Mouse (Mus musculus) ZHBTc4 (cell line): ENCODE data around the gene U2af1l4.

Experiments
- DNase-seq: peaks from one replicate; pipeline ENCODE4 v3.0.0-alpha.2; 2011; ENCODE audit warnings: low read depth, low spot score

Gene U2af1l4

DNA sequence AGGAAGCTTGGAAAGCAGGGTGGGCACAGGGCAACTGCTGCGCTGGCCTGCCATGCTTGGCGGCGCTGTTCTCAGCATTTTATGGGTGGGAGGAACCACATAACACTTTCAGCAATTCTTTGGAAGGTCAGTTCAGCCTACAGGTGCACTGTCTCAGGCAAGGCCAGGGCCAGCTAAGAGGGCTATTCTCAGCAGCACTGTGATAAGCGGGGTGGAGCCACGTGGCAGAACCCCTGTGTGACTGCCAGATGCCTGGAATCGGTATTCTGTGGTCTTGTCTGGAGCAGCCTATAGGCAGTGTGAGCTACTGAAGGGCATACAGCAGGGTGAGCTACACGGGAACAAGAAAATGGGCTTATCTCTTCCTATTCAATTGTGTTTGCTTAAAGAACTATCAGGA, 46.9 kb downstream of the U2af1l4 start:
- no peak for DNase-seq

DNA sequence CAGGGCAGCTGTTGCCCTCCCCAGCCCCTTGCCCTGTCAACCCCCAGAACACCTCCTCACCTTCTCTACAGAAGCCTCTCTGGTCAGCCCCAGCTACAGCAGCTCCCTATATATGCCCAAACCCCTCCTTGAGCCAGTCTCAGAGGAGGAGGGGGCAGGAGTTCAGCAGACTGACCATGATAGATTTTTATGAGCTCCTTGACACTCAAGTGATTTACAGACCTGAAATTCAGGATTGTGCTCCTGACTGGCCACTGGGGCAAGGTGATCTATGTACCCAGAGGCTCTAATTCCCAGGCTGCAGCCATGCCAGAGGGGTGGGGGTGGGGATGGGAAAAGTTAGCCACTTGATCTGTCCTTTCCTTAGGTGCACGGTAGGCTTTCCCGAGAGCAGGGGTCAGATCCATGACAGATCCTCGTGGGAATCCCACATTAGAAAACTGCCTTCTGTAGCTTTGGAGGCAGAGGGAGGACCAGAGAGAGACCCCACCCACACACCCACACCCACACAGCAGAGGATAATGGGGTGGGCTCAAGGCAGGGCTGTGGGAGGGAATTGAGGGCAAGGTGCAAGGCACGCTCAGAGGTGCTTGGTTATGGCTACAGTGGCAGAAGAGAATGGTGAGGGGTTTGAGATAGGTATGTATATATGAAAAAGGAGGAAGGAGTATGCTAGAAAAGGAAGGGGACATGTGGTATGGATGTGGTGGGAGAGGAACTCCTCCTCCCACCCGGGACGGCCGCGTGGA, 49.7 kb downstream of the U2af1l4 start, which contains the start of gene Upk1a:
Upk1a (minus strand) TSS at position 194 of the 749 bp plus-strand sequence.
- no peak for DNase-seq

DNA sequence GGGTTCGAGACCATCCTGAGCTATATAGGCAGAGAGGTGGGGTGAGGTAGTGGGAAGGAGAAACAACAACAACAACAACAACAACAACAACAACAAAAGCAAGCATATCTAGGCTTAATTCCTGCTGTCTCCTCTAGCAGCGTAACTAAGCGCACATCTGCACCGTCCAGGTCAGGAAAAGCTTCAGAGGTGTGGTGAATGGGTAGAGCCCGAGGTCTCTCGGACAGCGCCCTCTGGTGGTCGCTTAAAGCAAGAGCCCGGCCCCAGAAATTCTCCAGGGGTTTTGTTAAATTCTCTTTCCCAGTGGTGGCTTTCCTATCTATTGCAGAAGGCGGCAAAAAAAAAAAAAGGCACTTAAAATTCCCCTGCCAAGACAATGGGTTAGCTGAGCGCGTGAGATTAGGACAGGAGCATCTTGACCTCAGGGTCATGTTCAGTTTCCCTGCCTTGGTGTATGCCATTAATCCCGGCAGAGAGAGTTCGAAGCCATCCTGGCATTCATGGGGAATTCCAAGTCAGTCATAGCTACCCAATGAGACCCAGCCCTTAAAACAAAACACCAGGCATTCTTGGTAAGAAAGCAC, 50.5 kb downstream of the U2af1l4 start:
- peak; percentile 90 for DNase-seq

DNA sequence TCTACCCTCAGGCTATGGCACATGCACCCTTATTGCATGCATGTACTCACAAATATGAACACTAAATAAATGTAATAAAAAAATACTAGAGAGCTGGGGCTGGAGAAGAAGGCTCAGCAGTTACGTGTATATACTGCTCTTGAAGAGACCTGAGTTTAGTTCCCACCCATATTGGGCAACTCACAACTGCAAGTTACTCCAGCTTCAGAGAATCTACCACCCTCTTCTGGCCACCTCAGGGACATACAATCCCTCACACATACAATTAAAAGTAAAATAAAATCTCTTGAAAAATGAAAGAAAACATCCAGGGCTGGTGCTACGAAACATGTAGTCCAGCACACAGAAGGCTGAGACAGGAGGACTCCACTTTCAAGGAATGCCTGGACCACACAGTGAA, 51.4 kb downstream of the U2af1l4 start:
- peak; percentile 66 for DNase-seq
